Mouse (Mus musculus) heart, postnatal 25 days (tissue): Measurements from ENCODE around the gene Cdc26. TPM values are rescaled to one million over a fixed set of nuclear protein-coding genes. Genes with fewer than 3 reads are reported as not detected.

Source experiments
- DNase-seq: peaks from one replicate; pipeline ENCODE4 v3.0.0; 2022; ENCODE audit warnings: low spot score
- intact Hi-C: fragments of 180-260 bp; cut with DNase I; formaldehyde crosslinking; loops from one replicate; pipeline ENCODE4 v1.15.1; 2025
- total RNA-seq, 2 experiments: library from RNA; stranded (reverse); gene quantifications; 2 replicates each; pipeline ENCODE4 v1.2.3; 2021

The Cdc26 gene
- total RNA-seq, 2 experiments from 2014 or later = 42.9 to 45.1 TPM

GRCm38 (mm10) chr4:62367586-62367985 lies 40.9 kb downstream of the Cdc26 start:
- intact Hi-C loops = no loop called here

GRCm38 (mm10) chr4:62366291-62366690 lies 42.2 kb downstream of the Cdc26 start:
- no peak for DNase-seq
- intact Hi-C loops = no loop called here

More at GRCm38 (mm10) chr4:62367586-62367985, 40.9 kb downstream of the Cdc26 start:
- DNase-seq = no peak

DNA sequence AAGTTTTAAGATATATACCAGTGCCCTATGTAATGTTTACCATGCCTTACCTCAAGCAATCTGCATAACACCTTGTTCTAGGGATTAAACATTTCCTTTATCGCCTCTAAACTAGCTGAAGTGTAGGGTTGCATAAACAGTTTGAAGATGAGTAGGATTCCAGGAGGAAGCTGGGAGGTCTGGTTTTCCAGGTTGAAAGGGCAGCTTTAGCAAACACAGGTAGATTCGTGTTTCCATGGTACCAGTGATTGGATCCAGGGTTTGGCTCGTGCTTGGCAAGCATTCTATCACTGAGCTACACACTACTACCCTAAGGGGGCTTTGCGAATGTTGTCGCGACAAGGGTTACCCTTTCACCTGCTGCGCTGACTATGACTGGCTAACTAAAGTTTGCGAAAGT lies 44.1 kb downstream of the Cdc26 start:
- intact Hi-C loops = no loop called here
- DNase-seq = no peak

- no peak for DNase-seq
- intact Hi-C loops = no loop called here
Observed at GRCm38 (mm10) chr4:62362437-62362836, 46.0 kb downstream of the Cdc26 start.

- intact Hi-C loops = loop anchor here (2.0 kb wide), 1 partner anchor 47 kb away; the partner anchor contains the start of genes Cdc26 and Prpf4
- no peak for DNase-seq
Observed at GRCm38 (mm10) chr4:62361997-62362396, 46.4 kb downstream of the Cdc26 start.

DNA sequence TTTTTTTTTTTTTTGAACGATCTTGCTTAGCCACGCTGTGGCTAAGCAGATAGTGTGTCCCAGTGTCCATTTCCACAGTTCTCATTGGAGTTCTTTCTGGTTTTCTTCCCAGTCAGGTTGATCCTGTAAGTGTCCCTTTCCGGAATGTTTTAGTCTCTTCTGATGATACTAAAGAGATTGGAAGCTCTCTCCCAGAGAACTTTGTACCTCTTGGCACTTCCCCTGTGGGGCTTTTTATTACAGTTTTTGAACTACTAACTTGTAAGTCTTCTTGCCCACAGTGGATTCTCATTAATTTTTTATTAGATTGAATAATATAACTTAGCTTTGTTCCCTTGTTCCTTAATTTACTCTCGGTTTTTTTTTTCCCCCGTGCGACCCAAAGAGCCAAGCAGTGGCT lies 46.9 kb downstream of the Cdc26 start:
- DNase-seq = no peak
- intact Hi-C loops = loop anchor here (2.0 kb wide), 1 partner anchor 47 kb away; the partner anchor contains the start of genes Cdc26 and Prpf4

DNA sequence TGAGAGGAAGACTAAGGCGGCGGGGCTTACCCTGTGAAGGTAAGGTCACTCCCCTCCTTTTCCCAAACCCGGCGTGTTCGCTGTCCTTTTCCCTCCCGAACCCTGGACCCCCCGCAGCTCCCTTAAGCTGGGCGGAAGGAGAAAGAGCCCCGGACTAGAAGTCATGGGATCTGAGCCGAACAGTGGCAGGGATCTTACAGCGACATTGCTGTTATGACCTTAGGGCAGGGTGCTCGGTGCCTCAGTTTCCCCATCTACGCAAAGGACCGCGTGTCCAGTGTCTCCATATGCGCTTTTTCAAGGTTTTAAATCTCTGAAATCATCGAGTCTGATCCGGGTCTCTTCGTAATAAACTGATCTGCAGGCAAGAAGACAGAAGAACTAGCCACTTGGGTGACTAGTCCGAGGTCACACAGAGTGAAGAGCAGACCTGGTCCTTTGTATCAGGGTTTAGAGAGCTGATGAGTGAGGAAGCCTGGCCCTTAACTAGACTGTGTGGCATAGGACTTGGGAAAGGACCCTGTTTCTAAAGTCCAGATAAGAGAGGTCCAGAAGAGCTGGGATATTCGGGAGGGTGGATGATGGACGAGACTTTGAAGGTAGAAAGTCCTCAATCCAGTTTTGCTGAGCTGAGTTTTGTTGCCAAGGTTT lies 47.5 kb downstream of the Cdc26 start:
- intact Hi-C loops = loop anchor here (2.0 kb wide), 1 partner anchor 48 kb away; the partner anchor contains the start of genes Cdc26 and Prpf4
- no peak for DNase-seq

- intact Hi-C loops = loop anchor here (2.0 kb wide), 1 partner anchor 49 kb away; the partner anchor contains the start of genes Cdc26 and Prpf4
Observed at GRCm38 (mm10) chr4:62360088-62360804, 48.2 kb downstream of the Cdc26 start, which contains the start of the genes Fkbp15 and Slc31a1. TSS of gene Fkbp15 (minus strand) at chr4:62360548. TSS of gene Slc31a1 (plus strand) at chr4:62360727.

GRCm38 (mm10) chr4:62359256-62359775 lies 49.1 kb downstream of the Cdc26 start:
- DNase-seq = no peak
- intact Hi-C loops = loop anchor here (10.0 kb wide), 1 partner anchor 145 kb away; the partner anchor contains the start of gene Hdhd3

More at GRCm38 (mm10) chr4:62360088-62360804, 48.2 kb downstream of the Cdc26 start, which contains the start of the genes Fkbp15 and Slc31a1:
- DNase-seq = peak; percentile 95

- intact Hi-C loops = loop anchor here (10.0 kb wide), 1 partner anchor 147 kb away; the partner anchor contains the start of gene Hdhd3
- no peak for DNase-seq
Observed at GRCm38 (mm10) chr4:62357631-62358148, 50.8 kb downstream of the Cdc26 start.

GRCm38 (mm10) chr4:62349371-62349770 lies 59.1 kb downstream of the Cdc26 start:
- DNase-seq = no peak
- intact Hi-C loops = loop anchor here (10.0 kb wide), 1 partner anchor 55 kb away; the partner anchor contains the start of genes Cdc26 and Prpf4

GRCm38 (mm10) chr4:62348329-62348705 lies 60.1 kb downstream of the Cdc26 start:
- DNase-seq = no peak
- intact Hi-C loops = loop anchor here (10.0 kb wide), 1 partner anchor 56 kb away; the partner anchor contains the start of genes Cdc26 and Prpf4

GRCm38 (mm10) chr4:62347605-62348328 lies 60.7 kb downstream of the Cdc26 start:
- DNase-seq = no peak
- intact Hi-C loops = loop anchor here (10.0 kb wide), 1 partner anchor 57 kb away; the partner anchor contains the start of genes Cdc26 and Prpf4

GRCm38 (mm10) chr4:62345827-62346226 lies 62.6 kb downstream of the Cdc26 start:
- DNase-seq = no peak
- intact Hi-C loops = loop anchor here (10.0 kb wide), 1 partner anchor 59 kb away; the partner anchor contains the start of genes Cdc26 and Prpf4

DNA sequence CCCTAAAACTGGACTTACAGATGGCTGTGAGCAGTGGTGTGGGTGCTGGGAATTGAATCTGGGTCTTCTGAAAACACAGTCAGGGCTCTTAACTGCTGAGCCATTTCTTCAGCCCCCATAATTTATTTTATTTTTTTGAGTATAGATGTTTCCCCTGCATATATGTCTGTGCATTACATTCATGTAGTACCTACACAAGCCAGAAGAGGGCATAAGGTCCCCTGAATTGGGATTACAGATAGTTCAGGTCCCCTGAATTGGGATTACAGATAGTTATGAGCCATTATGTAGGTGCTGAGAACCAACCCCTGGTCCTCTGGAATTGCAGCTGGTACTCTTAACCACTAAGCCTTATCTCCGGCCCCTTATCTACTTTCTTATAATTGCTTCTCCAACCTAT lies 64.4 kb downstream of the Cdc26 start:
- DNase-seq = no peak
- intact Hi-C loops = loop anchor here (10.0 kb wide), 1 partner anchor 61 kb away; the partner anchor contains the start of genes Cdc26 and Prpf4

- intact Hi-C loops = no loop called here
- no peak for DNase-seq
Observed at GRCm38 (mm10) chr4:62338536-62338935, 69.9 kb downstream of the Cdc26 start.
